8 mouse cellular contexts compared by ENCODE assay signal in genomic region chr11:100619982-100620381, GRCm38 (mm10). TPM values are rescaled to one million over a fixed set of nuclear protein-coding genes. Genes with fewer than 3 reads are reported as not detected.
DNase-seq lines count a peak whose midpoint lies in the region; ATAC-seq and TF ChIP-seq lines count a peak whose summit lies in the region.

Gene Dnajc7 (minus strand): TSS chr11:100620168.

- H3K9me3 ChIP-seq in embryonic facial prominence, embryonic 10.5 days: no peaks in the 10 kb centered on the region
- H3K9me3 ChIP-seq in heart, embryonic 12.5 days (replicated peaks): no peaks in the 10 kb centered on the region
- no peaks in the 10 kb centered on the region for H3K9me3 ChIP-seq in midbrain, embryonic 15.5 days

- H3K27me3 ChIP-seq in spleen, adult 2 months (ENCODE audit: control insufficient read depth, insufficient read depth, low read length): no peaks in the 10 kb centered on the region
- no peaks in the 10 kb centered on the region for H3K27me3 ChIP-seq in embryonic facial prominence, embryonic 10.5 days (replicated peaks; ENCODE audit: low read depth, poor library complexity, severe bottlenecking)
- H3K27me3 ChIP-seq in heart, embryonic 12.5 days (replicated peaks): no peaks in the 10 kb centered on the region
- H3K27me3 ChIP-seq in midbrain, embryonic 15.5 days (replicated peaks): no peaks in the 10 kb centered on the region

- intact Hi-C loops in left cerebral cortex, adult 2 months (cut with DNase I): loop anchor here (2.0 kb wide), 1 partner anchor 49 kb away; no protein-coding TSS in a partner anchor

- peak in 1 of 2 experiments; percentile 35 for DNase-seq in spleen, adult 2 months (ENCODE audit: low read depth in 1 of 2, low spot score in 2 of 2)
- no peak for DNase-seq in spleen, adult 18-20 months
- no peak for DNase-seq in embryonic facial prominence, embryonic 10.5 days (ENCODE audit: low spot score)
- DNase-seq in left cerebral cortex, adult 2 months (ENCODE audit: extremely low spot score in 1 of 2, low spot score in 2 of 2): no peak
- no peak for DNase-seq in urinary bladder, postnatal 4 days (ENCODE audit: low spot score in 2 of 2)
- DNase-seq in urinary bladder, postnatal 25 days (ENCODE audit: low spot score): no peak

- H3K9ac ChIP-seq in heart, embryonic 12.5 days: peak within 1 kb of the TSS; percentile 90
- peak within 1 kb of the TSS; percentile 93 for H3K9ac ChIP-seq in midbrain, embryonic 15.5 days

- peak within 1 kb of the TSS; percentile 83 for H3K4me2 ChIP-seq in heart, embryonic 12.5 days
- H3K4me2 ChIP-seq in midbrain, embryonic 15.5 days: peak within 1 kb of the TSS; percentile 69

- H3K4me1 ChIP-seq in spleen, adult 2 months (ENCODE audit: control insufficient read depth, insufficient read depth, insufficient read length): peaks cover 13% of the 10 kb centered on the region
- peaks cover 37% of the 10 kb centered on the region for H3K4me1 ChIP-seq in embryonic facial prominence, embryonic 10.5 days
- H3K4me1 ChIP-seq in heart, embryonic 12.5 days (replicated peaks): peaks cover 33% of the 10 kb centered on the region
- H3K4me1 ChIP-seq in midbrain, embryonic 15.5 days: peaks cover 30% of the 10 kb centered on the region

- 0 out of 2 replicates have a peak, but pooled peaks have one; percentile 1 for ATAC-seq in heart, embryonic 12.5 days (ENCODE audit: insufficient number of reproducible peaks, low FRiP score)
- ATAC-seq in midbrain, embryonic 15.5 days (replicated peaks): no peak; the same call in 1 of the 2 replicates

- TF ChIP-seq POLR2A in spleen, adult 2 months (IDR thresholded peaks at IDR 0.05; ENCODE audit: low read depth, low read length): no peak

- no peak for TF ChIP-seq CTCF in spleen, adult 2 months (IDR thresholded peaks at IDR 0.05; ENCODE audit: extremely low read depth, insufficient read depth, insufficient read length, insufficient replicate concordance)
- TF ChIP-seq CTCF in left cerebral cortex, adult 2 months (IDR thresholded peaks at IDR 0.05): no peak

- peak within 1 kb of the TSS; percentile 91 for H3K4me3 ChIP-seq in spleen, adult 2 months (ENCODE audit: extremely low read depth, insufficient read depth, insufficient read length)
- H3K4me3 ChIP-seq in embryonic facial prominence, embryonic 10.5 days: peak within 1 kb of the TSS; percentile 96
- H3K4me3 ChIP-seq in heart, embryonic 12.5 days: peak within 1 kb of the TSS; percentile 84
- peak within 1 kb of the TSS; percentile 86 for H3K4me3 ChIP-seq in left cerebral cortex, adult 2 months
- H3K4me3 ChIP-seq in midbrain, embryonic 15.5 days: peak within 1 kb of the TSS; percentile 92

- WGBS in spleen, adult 2 months: 8% methylated on average over 11 of the region's 11 CpGs
- 5% methylated on average over 11 of the region's 11 CpGs for WGBS in embryonic facial prominence, embryonic 10.5 days
- 8% methylated on average over 11 of the region's 11 CpGs for WGBS in heart, embryonic 12.5 days
- 3% methylated on average over 11 of the region's 11 CpGs for WGBS in midbrain, embryonic 15.5 days

- peaks cover 2% of the 10 kb centered on the region; the same call in 1 of the 2 replicates for H3K36me3 ChIP-seq in spleen, adult 2 months (ENCODE audit: control insufficient read depth, insufficient read depth, low read length)
- peaks cover 23% of the 10 kb centered on the region for H3K36me3 ChIP-seq in embryonic facial prominence, embryonic 10.5 days (replicated peaks)
- H3K36me3 ChIP-seq in heart, embryonic 12.5 days: peaks cover 8% of the 10 kb centered on the region
- H3K36me3 ChIP-seq in midbrain, embryonic 15.5 days (replicated peaks): 0 out of 2 replicates have a peak, but pooled peaks cover 2% of the 10 kb centered on the region

- H3K27ac ChIP-seq in spleen, adult 2 months (ENCODE audit: insufficient read depth, low read length): peak within 1 kb of the TSS; percentile 91
- H3K27ac ChIP-seq in embryonic facial prominence, embryonic 10.5 days (replicated peaks): peak within 1 kb of the TSS; percentile 98
- H3K27ac ChIP-seq in heart, embryonic 12.5 days (ENCODE audit: poor library complexity, severe bottlenecking): peak within 1 kb of the TSS; percentile 95
- peak within 1 kb of the TSS; percentile 90 for H3K27ac ChIP-seq in left cerebral cortex, adult 2 months
- H3K27ac ChIP-seq in midbrain, embryonic 15.5 days: peak within 1 kb of the TSS; percentile 95

RNA-seq across cellular contexts. Expression of gene Dnajc7, which starts in this region (rescaled TPM):
- 43.9 and 53.7 TPM in 2 replicates for polyA plus RNA-seq in spleen, adult 2 months (2012; rRNA removed)
- 272 and 279 TPM in 2 replicates for polyA plus RNA-seq in embryonic facial prominence, embryonic 10.5 days (2016; fragmentation: Nextera tagmentation; extraction: Ambion mirVana)
- 207 and 213 TPM in 2 replicates for polyA plus RNA-seq in heart, embryonic 12.5 days (2016; fragmentation: Nextera tagmentation; extraction: Ambion mirVana)
- total RNA-seq in left cerebral cortex, adult 2 months (2021): 100 to 1,000 TPM; 248 to 263 TPM
- 298 and 326 TPM in 2 replicates for polyA plus RNA-seq in midbrain, embryonic 15.5 days (2015; fragmentation: Nextera tagmentation; extraction: Ambion mirVana)
